Mouse (Mus musculus) skeletal muscle tissue, adult 2 months (tissue): ENCODE data around the gene Gopc.

Experiments
- DNase-seq: peaks from one replicate; pipeline ENCODE4 v3.0.0-alpha.2; 2012; ENCODE audit warnings: low read depth, low spot score

Gene Gopc

GRCm38 (mm10) chr10:52381845-52382591 lies at the start of gene Gopc:
Gene Gopc (minus strand): TSS chr10:52382124.
- peak; percentile 92 for DNase-seq

- no peak for DNase-seq
Measured at GRCm38 (mm10) chr10:52430953-52431352, 49.0 kb upstream of the Gopc start.

- no peak for DNase-seq
Measured at GRCm38 (mm10) chr10:52427634-52428415, 45.9 kb upstream of the Gopc start.

- DNase-seq, result no peak
Measured at GRCm38 (mm10) chr10:52426314-52426980, 44.5 kb upstream of the Gopc start.

- no peak for DNase-seq
Measured at GRCm38 (mm10) chr10:52423097-52423496, 41.2 kb upstream of the Gopc start.

- no peak for DNase-seq
Measured at GRCm38 (mm10) chr10:52421716-52422115, 39.8 kb upstream of the Gopc start.

- no peak for DNase-seq
Measured at GRCm38 (mm10) chr10:52420526-52420925, 38.6 kb upstream of the Gopc start.

GRCm38 (mm10) chr10:52419402-52419801 lies 37.5 kb upstream of the Gopc start:
- DNase-seq, result no peak

GRCm38 (mm10) chr10:52418931-52419330 lies 37.0 kb upstream of the Gopc start:
- DNase-seq, result no peak

- no peak for DNase-seq
Measured at GRCm38 (mm10) chr10:52417998-52418860, 36.3 kb upstream of the Gopc start.

GRCm38 (mm10) chr10:52417299-52417997 lies 35.5 kb upstream of the Gopc start, which contains the start of gene Nus1:
Gene Nus1 (plus strand): TSS chr10:52417547.
- peak; percentile 96 for DNase-seq

- DNase-seq, result no peak
Measured at GRCm38 (mm10) chr10:52416458-52416857, 34.5 kb upstream of the Gopc start.

- no peak for DNase-seq
Measured at GRCm38 (mm10) chr10:52415020-52415419, 33.1 kb upstream of the Gopc start.

GRCm38 (mm10) chr10:52407526-52407925 lies 25.6 kb upstream of the Gopc start:
- DNase-seq, result no peak

GRCm38 (mm10) chr10:52405160-52405559 lies 23.2 kb upstream of the Gopc start:
- DNase-seq, result no peak

- DNase-seq, result no peak
Measured at GRCm38 (mm10) chr10:52399722-52400121, 17.8 kb upstream of the Gopc start.

- no peak for DNase-seq
Measured at GRCm38 (mm10) chr10:52398715-52399114, 16.8 kb upstream of the Gopc start.

GRCm38 (mm10) chr10:52396647-52397046 lies 14.7 kb upstream of the Gopc start:
- DNase-seq, result no peak

GRCm38 (mm10) chr10:52391208-52391607 lies 9.3 kb upstream of the Gopc start:
- DNase-seq, result no peak

GRCm38 (mm10) chr10:52389438-52389837 lies 7.5 kb upstream of the Gopc start:
- DNase-seq, result no peak
